Mouse (Mus musculus) forebrain, postnatal 0 days (tissue): ENCODE data around the gene Mfsd9. TPM values are rescaled to one million over a fixed set of nuclear protein-coding genes. Genes with fewer than 3 reads are reported as not detected.
A peak's percentile ranks its signal among the peaks of the same experiment; 100 is the strongest.

Experiments
- ATAC-seq: fragments of 200-750 bp; cut with Nextera tagmentation; 2 replicates; pipeline ENCODE4 v1.8.0; 2017; ENCODE audit warnings: mild to moderate bottlenecking, moderate library complexity
- DNase-seq: peaks from one replicate; pipeline ENCODE4 v3.0.0-alpha.2; 2015
- H3K27ac ChIP-seq: fragments of 300-500 bp; sonication (generic); 2 replicates; pipeline ENCODE4 v1.5.1; 2014; ENCODE audit warnings: low read depth, mild to moderate bottlenecking, antibody characterized with exemption, low read length, moderate library complexity, mixed read lengths
- H3K27me3 ChIP-seq: fragments of 300-500 bp; sonication (generic); 2 replicates; pipeline ENCODE4 v1.6.1; 2014; ENCODE audit warnings: mild to moderate bottlenecking, low read length, mixed read lengths; ENCODE audit not compliant: insufficient read depth
- H3K36me3 ChIP-seq: fragments of 300-500 bp; sonication (generic); 2 replicates; pipeline ENCODE4 v1.6.1; 2014; ENCODE audit warnings: mild to moderate bottlenecking, moderate library complexity; ENCODE audit not compliant: insufficient read depth
- H3K4me1 ChIP-seq: fragments of 300-500 bp; sonication (generic); 2 replicates; pipeline ENCODE4 v1.6.1; 2014; ENCODE audit warnings: antibody characterized with exemption; ENCODE audit not compliant: insufficient read depth
- H3K4me2 ChIP-seq: fragments of 300-500 bp; sonication (generic); 2 replicates; pipeline ENCODE4 v1.6.1; 2014; ENCODE audit warnings: low read depth, mild to moderate bottlenecking, moderate library complexity
- H3K4me3 ChIP-seq: fragments of 300-500 bp; sonication (generic); 2 replicates; pipeline ENCODE4 v1.5.1; 2014; ENCODE audit warnings: low read depth, low read length, mixed read lengths
- H3K9ac ChIP-seq: fragments of 300-500 bp; sonication (generic); 2 replicates; pipeline ENCODE4 v1.6.1; 2014; ENCODE audit warnings: mild to moderate bottlenecking
- H3K9me3 ChIP-seq: fragments of 300-500 bp; sonication (generic); 2 replicates; pipeline ENCODE4 v1.6.1; 2016; ENCODE audit warnings: low read length
- CTCF ChIP-seq: sonication (generic); IDR thresholded peaks from 2 replicates; pipeline ENCODE4 v1.5.1; 2016; ENCODE audit warnings: antibody characterized with exemption, control low read depth, low read depth
- WGBS: fragments of 180-500 bp; shearing (Covaris S2); extraction: QIAGEN DNeasy Blood & Tissue Kit; methylation state at CpG from one replicate; pipeline ENCODE4 v1.1.7; 2014; 5-methylcytosine and 5-hydroxymethylcytosine counted together
- polyA plus RNA-seq: library from polyadenylated mRNA; unstranded; fragments of >200 nt; fragmentation: Nextera tagmentation; extraction: Ambion mirVana; gene quantifications from 2 replicates; pipeline ENCODE4 v1.2.1, GENCODE M21; 2015
- total RNA-seq: library from RNA; depleted of rRNA; stranded (reverse); fragments of >200 nt; gene quantifications from 2 replicates; pipeline ENCODE4 v1.2.3, GENCODE M21; 2014; rRNA removed

The Mfsd9 gene
- total RNA-seq: 8.8 and 13.2 TPM in 2 replicates
- polyA plus RNA-seq: 5.7 and 7.0 TPM in 2 replicates

DNA sequence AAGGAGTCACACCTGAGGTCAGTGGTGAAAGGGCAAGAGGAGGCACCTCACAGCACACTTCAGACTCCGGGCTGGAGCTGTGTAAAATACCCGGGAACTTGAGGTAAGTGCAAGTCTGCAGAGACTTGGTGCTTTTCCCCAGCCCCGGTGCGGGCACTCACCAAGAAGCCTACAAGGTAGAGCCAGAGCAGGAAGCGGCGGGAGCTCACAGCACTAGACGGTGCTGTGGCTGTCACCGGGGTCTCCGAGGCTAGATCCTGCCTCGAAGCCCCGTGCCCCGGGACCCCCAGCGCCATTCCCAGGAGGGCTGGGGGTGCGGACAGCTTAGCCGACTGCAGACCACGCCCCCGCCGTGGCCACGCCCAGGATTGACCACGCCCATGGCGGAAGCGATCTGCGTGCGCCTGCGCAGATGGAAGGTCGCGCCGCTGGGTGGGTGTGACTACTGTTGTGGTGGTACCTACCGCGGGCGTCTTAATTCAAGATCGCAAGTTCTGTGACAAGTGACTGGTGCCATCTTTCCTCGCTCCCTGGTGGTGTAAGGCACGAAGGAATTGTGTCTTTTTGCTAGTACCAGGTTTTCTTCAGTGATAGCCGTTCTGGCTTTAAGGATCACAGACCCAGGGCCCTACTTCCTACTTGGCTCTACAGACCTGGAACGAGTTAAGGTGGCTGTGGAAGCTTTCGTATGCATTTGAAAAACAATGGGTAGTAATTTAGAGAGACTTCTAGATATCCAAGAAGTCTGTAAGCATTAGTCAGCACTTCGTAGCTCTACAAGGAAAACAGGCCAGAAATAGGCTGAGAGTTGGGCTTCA lies at the start of gene Mfsd9:
Gene Mfsd9, minus strand, starts transcription at position 364 of the 818 bp plus-strand sequence.
- no peaks in the 10 kb centered on the region for H3K9me3 ChIP-seq
- WGBS: 11% methylated on average over 38 of the region's 38 CpGs

DNA sequence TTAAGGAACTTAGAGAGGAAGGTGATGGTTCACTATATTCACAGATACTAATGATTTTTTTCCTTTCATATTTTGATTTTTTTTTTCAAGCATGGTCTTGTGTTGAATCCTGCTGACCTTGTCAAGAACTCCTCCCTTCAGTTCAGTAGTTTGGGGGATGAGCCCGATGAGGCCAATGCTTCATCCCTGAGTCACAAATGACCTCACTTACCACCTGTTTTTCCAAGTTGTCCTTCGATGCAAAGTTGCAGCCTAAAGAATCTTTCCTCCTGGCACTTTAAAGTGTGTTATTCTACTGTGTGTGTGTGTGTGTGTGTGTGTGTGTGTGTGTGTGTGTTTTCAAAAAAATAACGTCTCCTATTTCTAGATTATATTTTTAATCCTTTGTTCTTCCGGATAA lies 45.0 kb upstream of the Mfsd9 start:
- no peak overlapping the region for H3K4me3 ChIP-seq
- 77% methylated on average over 4 of the region's 4 CpGs for WGBS
- H3K9me3 ChIP-seq: no peaks in the 10 kb centered on the region
- no peaks in the 10 kb centered on the region for H3K27me3 ChIP-seq
- no peak overlapping the region for H3K4me2 ChIP-seq
- no peak for TF ChIP-seq CTCF
- H3K36me3 ChIP-seq: no peaks in the 10 kb centered on the region
- H3K27ac ChIP-seq: no peak overlapping the region
- ATAC-seq: no peak
- H3K9ac ChIP-seq: no peak overlapping the region
- no peak for DNase-seq
- no peaks in the 10 kb centered on the region for H3K4me1 ChIP-seq

More for the DNA sequence above, at the start of gene Mfsd9:
- Histone ChIP-seq H3K36me3 (no peaks in the 10 kb centered on the region; the same call in 1 of the 2 replicates), H3K27me3 (no peaks in the 10 kb centered on the region), H3K27ac (peak within 1 kb of the TSS; percentile 51; the same call in 1 of the 2 replicates), H3K4me3 (peak within 1 kb of the TSS; percentile 55), H3K4me2 (peak within 1 kb of the TSS; percentile 64), H3K9ac (peak within 1 kb of the TSS; percentile 57), H3K4me1 (peaks cover 5% of the 10 kb centered on the region; the same call in 1 of the 2 replicates)
- ATAC-seq (peak; percentile 90), DNase-seq (peak; percentile 94)
- TF ChIP-seq CTCF: no peak

DNA sequence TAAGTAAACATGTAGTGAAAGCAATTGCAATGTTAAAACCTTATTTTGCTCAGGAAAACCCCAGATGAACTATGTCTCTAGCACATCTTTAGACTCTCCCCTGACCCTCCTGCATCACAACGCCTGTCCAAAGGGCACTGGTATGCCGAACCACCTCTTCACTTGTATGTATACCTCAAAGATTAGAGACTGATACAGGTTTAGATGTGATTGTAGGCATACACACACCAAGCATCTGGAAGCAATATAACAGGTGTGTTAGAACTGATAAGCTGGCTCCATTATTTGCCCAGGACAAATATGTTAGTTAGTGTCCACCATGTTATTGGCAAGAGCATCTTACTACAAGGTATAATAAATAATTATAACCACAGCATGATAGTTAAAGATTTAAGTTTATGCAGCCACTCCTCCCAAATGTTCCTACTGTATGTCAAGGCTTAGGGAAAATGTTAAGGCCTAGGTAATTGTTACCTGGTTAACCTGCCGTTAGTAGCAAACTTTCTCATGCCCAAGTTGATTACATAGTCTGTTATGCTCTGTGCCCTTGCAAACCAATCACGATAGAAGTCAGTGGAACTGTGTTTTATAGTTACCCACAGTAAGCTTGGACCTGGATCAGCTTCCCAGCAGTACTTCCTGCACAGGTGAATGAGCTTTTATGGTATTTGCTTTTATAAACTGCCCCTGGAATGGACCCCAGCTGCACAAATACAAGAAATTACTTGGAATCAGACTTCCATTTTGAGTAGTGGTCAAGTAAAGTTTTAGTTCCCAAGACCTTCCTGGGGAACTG lies 40.4 kb upstream of the Mfsd9 start:
- no peak overlapping the region for H3K9ac ChIP-seq
- no peaks in the 10 kb centered on the region for H3K9me3 ChIP-seq
- 90% methylated on average over 4 of the region's 4 CpGs for WGBS
- no peak overlapping the region for H3K27ac ChIP-seq
- no peak overlapping the region for H3K4me2 ChIP-seq
- no peak for DNase-seq
- no peak overlapping the region for H3K4me3 ChIP-seq
- no peak for ATAC-seq
- TF ChIP-seq CTCF: no peak
- H3K4me1 ChIP-seq: no peaks in the 10 kb centered on the region
- no peaks in the 10 kb centered on the region for H3K27me3 ChIP-seq
- no peaks in the 10 kb centered on the region for H3K36me3 ChIP-seq

DNA sequence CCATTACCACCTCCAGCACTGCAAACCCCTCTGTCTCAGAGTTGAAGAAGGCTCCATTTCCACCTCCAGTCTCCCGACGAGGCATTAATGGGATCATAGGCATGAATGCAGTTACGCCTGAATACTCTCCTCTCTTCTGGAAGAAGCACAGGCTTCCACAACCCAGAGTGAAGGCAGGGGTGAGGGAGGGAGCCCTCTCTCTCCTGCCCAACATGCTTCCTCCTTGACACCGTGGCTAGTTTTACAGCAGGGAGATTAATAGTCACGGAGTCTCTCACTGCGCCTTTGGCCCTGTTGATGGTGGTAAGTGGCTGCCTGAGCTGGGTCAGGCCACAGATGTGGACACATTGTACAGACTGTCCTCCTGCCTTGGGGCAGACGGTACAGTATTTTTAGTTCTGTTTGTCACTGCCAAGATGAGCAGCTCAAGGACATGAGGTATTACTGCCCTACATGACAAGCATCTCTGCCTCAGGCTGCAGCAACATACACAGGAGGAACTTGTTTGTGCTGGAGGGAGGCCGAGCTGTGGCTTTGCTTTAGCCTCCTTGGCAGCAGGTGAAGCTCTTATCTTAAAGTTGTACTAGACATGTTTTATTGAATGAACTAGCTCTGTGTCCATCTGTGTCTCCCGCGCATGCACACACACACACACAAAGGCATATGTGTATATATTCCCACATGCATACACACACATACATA lies 38.9 kb upstream of the Mfsd9 start:
- no peak overlapping the region for H3K4me2 ChIP-seq

DNA sequence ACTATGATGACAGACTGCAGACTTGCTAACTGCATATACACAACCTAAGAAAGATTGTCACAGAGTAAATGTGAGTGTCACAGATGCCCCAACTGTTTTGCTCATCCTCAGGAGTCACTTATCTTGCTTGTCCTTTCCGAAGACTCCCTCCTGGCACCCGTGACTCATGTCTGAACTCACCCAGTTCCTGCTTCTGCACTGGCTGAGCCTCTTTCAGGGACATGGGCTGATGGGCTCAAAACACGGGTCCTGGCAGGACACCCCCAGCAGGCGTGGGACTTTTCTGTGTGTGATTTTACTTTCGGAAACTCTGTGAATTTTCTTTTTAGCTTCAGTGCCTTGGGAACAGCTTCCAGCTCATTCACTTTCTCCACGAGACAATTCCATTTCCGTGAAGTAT lies 35.3 kb upstream of the Mfsd9 start:
- Histone ChIP-seq H3K36me3 (no peaks in the 10 kb centered on the region), H3K27me3 (no peaks in the 10 kb centered on the region), H3K27ac (no peak overlapping the region), H3K9ac (no peak overlapping the region), H3K4me1 (no peaks in the 10 kb centered on the region), H3K9me3 (no peaks in the 10 kb centered on the region), H3K4me3 (no peak overlapping the region), H3K4me2 (no peak overlapping the region)
- ATAC-seq: no peak
- no peak for DNase-seq
- no peak for TF ChIP-seq CTCF
- WGBS: 70% methylated on average over 7 of the region's 7 CpGs

More for the DNA sequence above, 38.9 kb upstream of the Mfsd9 start:
- Histone ChIP-seq H3K27ac (no peak overlapping the region), H3K9me3 (no peaks in the 10 kb centered on the region), H3K27me3 (no peaks in the 10 kb centered on the region), H3K4me1 (no peaks in the 10 kb centered on the region), H3K4me3 (no peak overlapping the region), H3K36me3 (no peaks in the 10 kb centered on the region), H3K9ac (no peak overlapping the region)
- ATAC-seq: no peak
- DNase-seq: no peak
- TF ChIP-seq CTCF: no peak
- 76% methylated on average over 10 of the region's 10 CpGs for WGBS

DNA sequence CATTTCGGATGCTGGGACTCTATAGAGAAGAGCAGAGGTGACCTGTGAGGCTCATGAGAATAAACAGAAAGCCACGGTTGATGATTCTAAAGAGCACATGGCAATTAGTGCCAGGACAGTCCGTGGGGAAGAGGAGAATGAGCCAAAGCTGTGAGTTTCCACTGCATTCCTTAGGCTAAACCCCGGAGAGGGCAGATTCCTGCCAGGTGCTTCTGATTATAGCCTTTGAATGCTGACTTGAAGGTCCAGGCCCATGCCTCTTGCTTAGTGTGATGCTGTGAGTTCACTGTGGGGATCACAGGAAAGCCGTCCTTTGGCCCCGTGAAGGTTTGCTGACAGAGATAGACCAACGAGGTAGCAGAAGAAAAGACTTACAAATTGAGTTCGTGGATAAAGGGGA lies 34.4 kb upstream of the Mfsd9 start:
- WGBS: 64% methylated on average over 8 of the region's 8 CpGs
- ATAC-seq: no peak
- Histone ChIP-seq H3K9me3 (no peaks in the 10 kb centered on the region), H3K4me2 (no peak overlapping the region), H3K36me3 (no peaks in the 10 kb centered on the region), H3K4me1 (no peaks in the 10 kb centered on the region), H3K4me3 (no peak overlapping the region), H3K27ac (no peak overlapping the region), H3K27me3 (no peaks in the 10 kb centered on the region), H3K9ac (no peak overlapping the region)
- no peak for TF ChIP-seq CTCF
- DNase-seq: no peak
